Mouse (Mus musculus) forebrain, embryonic 10.5 days (tissue): ENCODE measurements around the gene Ngfr. TPM values are rescaled to one million over a fixed set of nuclear protein-coding genes. Genes with fewer than 3 reads are reported as not detected.

Source experiments
- DNase-seq: peaks from one replicate; pipeline ENCODE4 v3.0.0-alpha.2; 2017; ENCODE audit warnings: low spot score; ENCODE audit errors: extremely low spot score
- H3K27ac ChIP-seq: fragments of 300-500 bp; sonication (generic); 2 replicates; pipeline ENCODE4 v1.5.1; 2016; ENCODE audit warnings: mild to moderate bottlenecking
- H3K27me3 ChIP-seq: fragments of 300-500 bp; sonication (generic); 2 replicates; pipeline ENCODE4 v1.6.1; 2016; ENCODE audit warnings: mild to moderate bottlenecking; ENCODE audit not compliant: poor library complexity, severe bottlenecking
- H3K36me3 ChIP-seq: fragments of 300-500 bp; sonication (generic); replicated peaks from 2 replicates; pipeline ENCODE4 v1.6.1; 2016; ENCODE audit warnings: mild to moderate bottlenecking, moderate library complexity
- H3K4me1 ChIP-seq: fragments of 300-500 bp; sonication (generic); 2 replicates; pipeline ENCODE4 v1.6.1; 2016
- H3K4me3 ChIP-seq: fragments of 300-500 bp; sonication (generic); 2 replicates; pipeline ENCODE4 v1.5.1; 2016; ENCODE audit warnings: mild to moderate bottlenecking, moderate library complexity
- H3K9me3 ChIP-seq: fragments of 300-500 bp; sonication (generic); 2 replicates; pipeline ENCODE4 v1.6.1; 2016; ENCODE audit warnings: mild to moderate bottlenecking, moderate library complexity
- WGBS: fragments of 180-500 bp; shearing (Covaris S2); methylation state at CpG from one replicate; pipeline ENCODE4 v1.1.7; 2016; 5-methylcytosine and 5-hydroxymethylcytosine counted together
- polyA plus RNA-seq: library from polyadenylated mRNA; unstranded; fragments of >200 nt; fragmentation: Nextera tagmentation; extraction: Ambion mirVana; gene quantifications from 2 replicates; pipeline ENCODE4 v1.2.1, GENCODE M21; 2016

Ngfr gene
- polyA plus RNA-seq, 1 experiment from 2014 or later = 12.3 TPM

DNA sequence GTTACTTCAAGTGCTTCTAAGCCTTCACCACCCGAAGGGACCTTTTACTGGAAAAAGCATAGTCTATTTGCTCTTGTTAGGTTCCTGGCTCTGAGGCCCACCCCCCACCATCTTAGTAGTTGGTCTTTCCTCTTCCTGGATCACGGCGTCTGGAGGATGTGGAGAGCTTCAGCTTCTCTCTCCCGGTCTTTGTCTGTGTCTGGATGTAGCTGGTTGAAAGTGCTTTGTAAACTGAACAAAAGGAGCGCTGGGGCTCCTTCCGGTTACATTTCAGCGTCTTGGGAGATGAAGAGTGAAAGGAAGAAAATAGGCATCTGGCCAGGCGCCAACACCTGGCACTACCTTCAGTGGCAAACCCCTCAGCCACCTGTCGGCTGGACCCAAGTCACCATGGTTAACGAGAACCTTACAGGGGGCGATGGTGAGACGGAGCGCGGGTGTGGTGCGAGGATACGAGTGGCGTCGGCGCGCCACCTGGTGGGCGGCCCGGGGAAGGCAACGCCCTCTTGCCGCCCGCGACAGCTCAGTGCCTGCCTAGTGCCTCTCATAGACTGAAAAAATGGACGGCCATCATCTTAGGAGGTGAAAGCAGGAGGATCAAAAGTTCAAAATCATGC, 67.0 kb downstream of the Ngfr start:
- Histone ChIP-seq H3K27me3 (peaks cover 57% of the 10 kb centered on the region), H3K9me3 (no peaks in the 10 kb centered on the region), H3K4me1 (peaks cover 62% of the 10 kb centered on the region), H3K4me3 (peak overlapping the region; percentile 43), H3K27ac (peak overlapping the region; percentile 81), H3K36me3 (no peaks in the 10 kb centered on the region)
- 6% methylated on average over 27 of the region's 27 CpGs for WGBS
- peak; percentile 86 for DNase-seq

DNA sequence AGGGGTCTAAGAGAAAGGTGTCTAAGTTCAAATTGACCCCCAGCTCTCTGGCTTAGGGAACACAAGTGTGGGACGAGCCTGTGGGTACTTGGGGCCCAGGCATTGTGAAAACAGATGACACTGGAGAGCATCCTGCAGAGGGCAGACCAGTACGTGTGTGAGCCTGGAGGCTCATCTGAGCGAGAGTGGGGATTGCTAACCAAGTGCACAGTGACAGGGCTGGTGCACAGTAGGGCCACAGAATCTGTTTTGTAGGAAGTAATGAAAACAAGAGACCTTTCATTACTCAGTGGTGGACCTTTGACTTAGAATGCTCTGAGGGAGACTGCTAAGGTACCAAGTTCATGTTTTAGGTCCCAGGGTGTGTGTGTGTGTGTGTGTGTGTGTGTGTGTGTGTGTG, 67.5 kb downstream of the Ngfr start:
- no peaks in the 10 kb centered on the region for H3K9me3 ChIP-seq
- H3K4me1 ChIP-seq = peaks cover 66% of the 10 kb centered on the region
- peak overlapping the region; percentile 43; the same call in 1 of the 2 replicates for H3K4me3 ChIP-seq
- H3K36me3 ChIP-seq = no peaks in the 10 kb centered on the region
- no peak for DNase-seq
- peaks cover 63% of the 10 kb centered on the region for H3K27me3 ChIP-seq
- H3K27ac ChIP-seq = peak overlapping the region; percentile 81
- WGBS = 53% methylated on average over 3 of the region's 3 CpGs

DNA sequence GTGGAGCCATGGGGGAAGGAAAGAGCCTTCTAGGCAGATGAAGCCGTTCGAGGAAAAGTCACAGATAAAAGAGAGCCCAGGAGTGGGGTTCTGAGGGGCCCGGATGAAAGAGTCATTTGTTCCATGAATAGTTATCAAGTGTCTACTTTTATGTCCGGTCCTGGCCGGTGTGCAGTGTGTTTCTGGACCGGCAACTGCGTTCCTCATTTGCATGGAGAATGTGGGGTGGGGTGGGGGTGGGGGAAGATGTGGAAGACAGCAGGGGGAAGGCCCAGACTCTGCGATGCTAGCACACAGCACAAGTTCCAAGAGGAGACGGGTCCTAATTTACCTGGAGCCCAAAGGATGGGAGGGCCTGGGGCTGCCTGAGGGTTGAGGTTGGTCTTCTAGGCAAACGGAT, 68.2 kb downstream of the Ngfr start:
- no peaks in the 10 kb centered on the region for H3K9me3 ChIP-seq
- no peak overlapping the region for H3K4me3 ChIP-seq
- no peaks in the 10 kb centered on the region for H3K36me3 ChIP-seq
- no peak for DNase-seq
- H3K27ac ChIP-seq = 0 out of 2 replicates have a peak overlapping the region, but pooled peaks have one; percentile 81
- WGBS = 76% methylated on average over 10 of the region's 10 CpGs
- peaks cover 69% of the 10 kb centered on the region for H3K27me3 ChIP-seq
- peaks cover 68% of the 10 kb centered on the region for H3K4me1 ChIP-seq

Other genes starting within 250 kb of the Ngfr start
- gene Slc35b1, start 203.0 kb downstream of the Ngfr start, polyA plus RNA-seq = 118 and 119 TPM in 2 replicates
- 142 and 145 TPM in 2 replicates for gene Spop, start 173.7 kb downstream of the Ngfr start, polyA plus RNA-seq
- 0.31 and 0.36 TPM in 2 replicates for gene Nxph3, start 73.2 kb downstream of the Ngfr start, polyA plus RNA-seq
- gene Phb, start 79.2 kb upstream of the Ngfr start, polyA plus RNA-seq = 273 and 276 TPM in 2 replicates
- gene Zfp652, start 124.9 kb upstream of the Ngfr start, polyA plus RNA-seq = 16.5 and 18.7 TPM in 2 replicates
- gene B130006D01Rik, start 135.9 kb upstream of the Ngfr start, polyA plus RNA-seq = 1.4 TPM in 2 replicates
- gene Phospho1, start 236.8 kb upstream of the Ngfr start, polyA plus RNA-seq = not detected in 2 replicates
- 6.7 and 7.3 TPM in 2 replicates for gene Gngt2, start 249.5 kb upstream of the Ngfr start, polyA plus RNA-seq